Mouse (Mus musculus) cerebellum, adult (tissue): Measurements from ENCODE around the gene Fat3.

Experiments used
- ATAC-seq: cut with Nextera tagmentation; 2 replicates; pipeline ENCODE4 v1.9.2; 2017; ENCODE audit warnings: mild to moderate bottlenecking, moderate library complexity, mixed read lengths; ENCODE audit not compliant: insufficient number of reproducible peaks, low FRiP score, low TSS enrichment

Gene Fat3

DNA sequence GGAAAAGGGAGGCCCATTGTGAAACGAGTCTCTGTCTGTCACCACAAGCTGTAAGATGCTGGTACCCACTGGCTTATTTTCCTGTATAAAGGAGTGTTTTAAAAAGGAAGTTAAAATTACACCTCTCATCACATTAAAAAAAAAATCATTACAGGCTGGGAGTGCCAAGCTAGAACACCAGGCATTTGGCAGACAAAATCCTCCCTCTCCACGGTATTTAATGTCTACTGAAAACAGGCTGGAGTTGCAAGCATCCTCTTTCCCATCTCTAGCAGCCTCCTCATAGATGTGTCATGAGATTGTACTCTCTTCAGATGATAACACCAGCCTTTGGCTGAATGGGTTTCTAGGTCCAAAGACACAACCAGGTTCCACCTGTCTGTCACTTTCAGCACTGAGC, 538.2 kb downstream of the Fat3 start:
- ATAC-seq: no peak

DNA sequence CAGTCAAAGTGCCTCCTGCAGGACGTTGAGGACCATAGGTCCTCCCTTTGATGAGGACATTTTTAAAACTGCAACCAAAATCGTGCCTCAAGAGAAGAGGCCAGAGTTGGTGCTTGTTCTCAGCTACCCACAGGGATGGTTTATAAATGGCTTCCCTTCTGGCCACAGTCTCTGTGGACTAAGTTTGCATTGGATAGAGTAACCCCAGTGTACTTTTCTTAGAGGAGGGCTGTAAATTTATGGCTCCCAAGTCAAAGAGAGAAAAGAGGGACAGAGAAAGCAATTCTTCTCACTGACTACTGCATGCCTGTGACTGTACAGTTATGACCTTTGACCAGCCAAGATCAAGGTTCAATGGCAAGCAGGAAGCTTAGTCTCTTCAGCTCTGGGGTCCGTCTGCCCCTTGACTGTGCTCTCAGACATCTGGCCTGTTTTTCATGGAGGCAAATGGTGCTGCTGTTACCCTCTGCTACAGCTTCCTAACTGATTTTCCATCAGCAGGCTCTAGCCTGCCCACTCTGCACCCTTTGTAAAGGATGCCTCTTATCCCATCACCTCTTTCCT, 542.8 kb downstream of the Fat3 start:
- no peak for ATAC-seq

DNA sequence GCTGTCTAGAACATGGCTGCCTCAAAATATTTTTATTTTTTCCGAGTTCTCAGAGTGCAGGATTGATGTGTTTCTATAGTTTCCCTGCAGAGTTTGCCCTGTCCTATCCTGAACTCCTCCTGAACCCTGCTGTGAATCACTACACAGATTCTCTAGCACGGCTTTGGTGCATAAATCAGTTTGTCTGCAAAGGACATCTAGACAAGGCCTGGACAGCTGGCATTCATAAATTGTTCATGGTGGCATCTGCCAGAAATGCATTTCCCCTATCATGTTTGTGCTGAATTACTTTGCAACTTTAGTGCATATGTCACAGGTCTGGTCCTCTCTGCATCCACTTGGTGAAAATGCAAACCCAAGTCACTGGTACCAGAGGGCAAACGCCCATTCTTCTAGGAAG, 543.3 kb downstream of the Fat3 start:
- ATAC-seq: no peak

DNA sequence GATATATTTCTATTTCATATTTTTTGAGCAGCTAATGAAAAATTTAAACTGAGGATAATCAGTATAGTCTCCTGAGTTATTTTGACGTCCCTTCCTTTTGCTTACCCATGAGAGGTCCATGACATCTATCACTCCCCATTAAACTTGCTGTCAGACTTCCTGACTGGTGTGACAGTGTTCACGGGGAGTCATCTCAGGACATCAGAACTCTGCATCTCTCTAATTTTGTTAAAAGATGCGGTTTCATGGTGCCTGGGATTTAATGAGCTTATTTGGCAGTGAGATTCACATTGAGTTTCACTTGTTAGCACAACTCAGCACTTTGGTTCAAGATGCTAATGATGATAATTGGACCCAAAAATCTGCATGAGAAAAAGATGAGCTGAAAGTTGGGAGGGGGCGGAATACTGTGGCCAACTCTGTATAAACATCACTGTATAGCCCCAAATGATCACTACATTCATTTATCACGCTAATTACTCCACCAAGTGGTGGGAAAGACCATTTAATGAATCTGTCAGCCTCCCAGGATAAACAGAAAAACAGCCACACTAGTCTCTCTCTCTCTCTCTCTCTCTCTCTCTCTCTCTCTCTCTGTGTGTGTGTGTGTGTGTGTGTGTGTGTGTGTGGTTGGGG, 545.8 kb downstream of the Fat3 start:
- ATAC-seq: no peak

DNA sequence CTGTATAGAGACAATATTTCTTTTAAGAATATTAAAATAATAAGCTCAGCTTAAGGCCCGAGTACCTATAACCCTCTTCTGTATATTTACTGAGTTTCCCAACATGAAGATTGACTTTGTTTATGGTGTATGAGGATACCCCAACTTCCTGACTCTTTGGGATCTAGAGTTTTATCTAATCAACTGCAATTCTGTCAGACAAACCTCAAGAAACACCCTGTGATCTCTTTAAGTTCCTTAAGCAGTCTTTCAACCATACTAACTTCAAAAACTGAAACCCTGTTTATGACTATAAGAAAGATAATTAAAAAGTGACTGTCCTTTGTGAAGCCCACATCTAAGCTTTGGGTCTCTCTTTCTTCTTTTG, 546.8 kb downstream of the Fat3 start:
- ATAC-seq: no peak

DNA sequence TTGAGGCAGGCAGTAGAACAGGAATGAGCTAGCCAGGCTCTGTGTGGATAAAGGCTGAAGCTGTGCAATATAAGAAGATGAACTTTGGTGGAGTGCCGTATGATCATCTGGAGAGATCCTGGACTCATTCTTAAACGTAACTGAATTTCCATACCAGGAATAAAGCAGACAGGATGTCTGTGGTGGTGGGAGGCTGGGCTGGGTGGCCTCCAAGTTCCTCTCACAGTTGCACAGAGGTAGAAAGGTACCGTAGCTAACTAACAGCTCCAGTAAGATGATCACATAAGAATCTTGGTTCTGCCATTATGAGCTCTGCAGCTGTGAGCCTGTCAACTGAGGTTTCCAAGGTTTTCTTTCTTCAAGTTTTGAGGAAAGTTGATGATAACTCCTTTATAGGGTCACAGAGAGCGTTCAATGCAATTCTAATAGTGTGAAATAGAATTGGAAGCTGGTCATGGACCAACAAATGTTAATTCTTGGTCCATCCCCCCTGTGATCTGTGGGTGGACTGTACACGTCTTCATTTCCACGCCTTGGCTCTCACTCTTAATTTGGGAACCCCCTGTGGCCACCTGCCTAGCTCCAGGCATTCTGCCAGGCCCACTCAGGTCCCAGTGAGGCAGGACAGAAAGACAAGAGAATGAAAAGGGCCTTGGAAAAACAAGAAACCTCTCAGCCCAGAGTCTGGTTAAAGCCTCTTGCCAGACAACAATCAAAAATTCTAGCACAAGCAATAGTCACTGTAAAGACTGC, 547.3 kb downstream of the Fat3 start:
- ATAC-seq: no peak

DNA sequence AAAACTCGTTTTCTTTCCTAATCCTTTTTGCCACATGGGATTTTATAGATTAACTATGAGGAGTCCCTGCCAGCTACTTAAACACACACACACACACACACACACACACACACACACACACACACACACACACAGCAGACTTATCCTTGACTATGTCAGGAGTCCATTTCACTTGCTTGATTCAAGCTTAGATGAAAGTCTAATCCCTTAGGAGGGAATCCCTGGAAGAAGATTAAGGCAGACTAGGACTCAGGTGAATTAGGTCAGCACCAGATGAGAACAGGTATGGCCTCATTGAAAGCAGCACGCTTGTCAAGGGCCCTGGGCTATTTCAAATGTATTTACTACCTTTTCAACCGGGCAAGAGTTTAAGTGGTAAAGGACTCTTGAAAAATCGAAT, 553.0 kb downstream of the Fat3 start:
- ATAC-seq: no peak

DNA sequence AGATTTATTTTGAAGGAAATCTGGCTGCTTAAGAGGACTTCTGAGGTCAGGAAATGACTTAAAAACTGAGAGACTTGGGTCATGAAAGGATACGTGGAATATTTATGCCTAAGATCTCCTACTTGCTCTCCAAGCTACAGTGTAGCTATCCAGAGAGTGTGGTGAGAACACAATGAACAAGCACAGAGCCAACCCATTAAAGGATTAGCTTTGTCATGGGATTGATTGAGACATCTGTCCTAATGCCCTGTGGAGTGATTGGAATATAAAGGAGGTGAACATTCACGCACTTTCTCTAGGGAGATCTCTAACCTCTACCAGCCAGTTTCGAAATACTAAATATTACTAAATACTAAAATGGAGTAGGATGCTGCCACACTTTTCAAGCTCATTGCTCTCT, 556.9 kb downstream of the Fat3 start:
- no peak for ATAC-seq

DNA sequence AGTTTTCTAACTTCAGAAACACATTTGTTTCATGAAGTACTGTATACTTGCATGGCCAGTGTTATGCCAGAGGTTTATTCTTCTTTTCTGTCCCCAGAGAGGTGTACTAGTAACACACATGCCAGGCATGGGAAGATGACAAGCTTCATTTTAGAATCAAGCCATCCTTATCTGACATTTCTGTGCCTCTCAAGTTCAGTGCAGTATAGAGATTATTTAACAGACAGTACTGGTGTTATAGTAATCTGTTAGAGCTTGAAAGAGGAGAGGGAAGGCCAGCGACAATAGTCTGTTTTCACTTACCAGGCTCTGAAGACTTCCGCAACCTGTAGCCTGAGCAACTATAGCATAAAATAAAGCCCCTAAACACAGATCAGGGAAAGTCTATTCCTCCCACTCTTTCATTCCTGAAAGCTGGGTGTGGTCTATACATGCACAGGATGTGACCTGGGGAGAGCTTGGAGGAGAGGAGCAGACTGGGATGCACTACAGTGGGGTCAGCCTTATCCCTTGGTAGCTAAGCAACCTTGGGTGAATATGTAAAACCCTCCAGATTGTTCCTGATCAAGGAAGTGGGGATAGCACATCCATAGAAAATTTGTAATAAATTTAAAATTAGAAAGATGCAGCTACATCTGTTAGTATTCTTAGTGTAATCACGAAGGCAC, 557.5 kb downstream of the Fat3 start:
- no peak for ATAC-seq

DNA sequence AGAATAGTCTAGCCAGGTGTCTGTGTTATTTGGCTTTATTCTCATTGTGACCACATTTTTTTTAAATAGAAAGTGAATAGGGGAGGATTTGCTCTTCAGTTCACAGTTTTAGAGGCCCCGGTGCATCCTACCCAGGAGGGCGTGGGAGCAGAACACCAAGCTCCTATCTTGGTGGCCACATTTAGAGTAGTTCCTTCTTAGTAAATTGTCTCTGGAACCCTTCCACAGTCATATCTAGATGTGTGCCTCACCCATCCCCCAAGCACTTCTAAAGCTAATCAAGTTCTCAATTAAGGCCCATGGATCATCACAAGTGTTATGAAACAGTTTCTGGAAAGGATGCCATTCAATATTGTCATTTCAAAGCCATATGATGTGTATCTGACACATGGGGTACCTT, 559.3 kb downstream of the Fat3 start:
- ATAC-seq: no peak

DNA sequence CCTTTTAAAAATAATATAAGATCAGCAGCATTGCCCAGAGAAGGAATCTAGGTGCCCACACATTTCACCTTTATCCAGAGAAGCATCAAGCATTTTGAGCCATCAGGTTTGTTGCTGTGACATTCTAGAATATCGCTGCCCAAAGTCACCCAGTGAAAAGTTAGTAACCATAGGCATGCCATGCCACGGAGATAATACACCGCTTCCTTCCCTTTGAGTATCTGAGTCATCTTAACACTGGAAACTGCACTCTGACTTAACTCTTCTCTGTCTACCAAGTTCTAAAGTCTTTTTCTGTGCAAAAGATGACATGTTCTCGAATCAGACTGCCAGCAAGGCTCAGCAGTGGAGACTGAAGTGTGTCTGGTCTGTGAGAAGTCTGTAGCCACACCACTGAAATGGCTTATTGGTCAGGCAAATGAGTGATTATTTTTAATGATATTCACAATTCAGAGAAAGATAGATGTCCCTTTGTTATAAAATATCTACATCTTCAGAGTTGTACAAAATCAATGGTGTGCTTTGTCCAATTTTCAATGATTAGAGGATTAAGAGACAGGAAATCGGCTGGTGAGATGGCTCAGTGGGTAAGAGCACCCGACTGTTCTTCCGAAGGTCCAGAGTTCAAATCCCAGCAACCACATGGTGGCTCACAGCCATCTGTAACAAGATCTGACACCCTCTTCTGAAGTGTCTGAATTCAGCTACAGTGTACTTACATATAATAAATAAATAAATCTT, 560.0 kb downstream of the Fat3 start:
- no peak for ATAC-seq

DNA sequence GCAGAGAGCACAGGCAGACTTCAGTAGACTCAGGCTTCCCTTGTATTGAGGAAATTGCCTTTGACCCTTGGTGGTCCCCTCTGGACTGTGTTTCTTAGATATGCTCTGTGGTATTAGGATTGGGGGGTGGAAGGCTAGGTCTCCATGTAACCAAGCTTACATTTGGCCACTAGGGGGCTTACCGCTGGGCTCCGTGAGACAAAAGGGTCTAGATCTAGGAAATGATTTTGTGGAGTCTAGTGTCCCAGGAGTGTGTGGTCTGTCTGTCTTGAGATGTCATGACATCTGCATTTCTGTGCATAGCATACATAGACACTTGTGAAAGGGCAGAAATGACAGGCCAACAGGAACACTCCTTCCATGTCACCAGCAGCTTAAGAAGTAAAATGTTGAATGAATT, 561.5 kb downstream of the Fat3 start:
- no peak for ATAC-seq

DNA sequence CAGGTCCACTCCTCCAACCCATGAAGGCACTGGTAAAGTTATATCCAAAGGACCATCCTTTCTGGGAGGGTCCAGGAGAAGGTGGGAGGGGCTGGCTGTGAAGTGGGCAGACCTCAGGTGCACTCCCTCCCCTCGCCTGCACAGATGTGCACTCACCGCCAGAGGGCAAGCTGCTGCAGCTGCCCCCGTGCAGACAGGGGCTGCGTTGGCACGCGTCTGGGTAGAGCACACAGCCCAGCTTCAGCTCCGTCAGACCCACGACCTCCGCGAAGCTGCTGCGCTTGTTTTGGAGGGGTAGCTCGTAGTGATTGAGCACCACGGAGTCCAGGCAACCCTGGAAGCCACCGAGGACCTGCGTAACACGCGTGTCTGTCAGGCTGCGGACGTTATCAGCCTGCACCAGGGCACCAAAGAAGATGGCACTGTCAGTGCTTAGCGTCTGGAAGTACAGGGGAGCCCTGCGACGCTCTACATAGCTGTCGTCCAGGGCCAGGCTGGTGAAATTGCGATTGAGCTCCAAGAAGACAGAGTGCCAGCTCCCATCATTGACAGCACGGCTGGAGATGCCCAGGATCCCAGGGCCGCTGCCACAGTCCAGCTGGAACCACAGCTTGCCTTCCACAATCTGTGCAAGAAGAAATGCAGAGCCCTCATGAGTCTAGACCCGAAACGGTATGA, 563.1 kb downstream of the Fat3 start:
- no peak for ATAC-seq

DNA sequence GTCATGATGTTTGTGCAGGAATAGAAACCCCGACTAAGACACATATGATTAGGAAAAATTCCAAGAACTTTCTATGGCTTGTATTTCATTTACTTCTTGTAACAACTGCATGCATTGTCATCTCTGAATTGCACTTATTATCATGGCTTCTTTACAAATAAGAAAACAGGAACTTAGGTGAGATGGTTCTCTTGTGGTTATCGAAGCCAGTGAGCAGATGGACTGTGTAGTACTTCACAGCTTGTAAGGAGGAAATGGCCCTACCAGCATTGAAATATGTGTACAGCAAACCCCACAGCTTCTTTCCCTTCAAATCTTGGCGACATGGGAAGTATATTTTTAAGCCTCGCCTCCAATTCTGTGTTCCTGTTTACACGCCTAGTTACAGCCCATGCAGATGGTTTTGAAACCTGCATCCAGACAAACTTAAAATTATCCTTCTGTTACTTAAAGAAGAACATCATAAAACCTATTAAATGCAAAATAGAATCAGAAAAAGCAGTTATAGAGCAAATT, 570.1 kb downstream of the Fat3 start:
- ATAC-seq: no peak

DNA sequence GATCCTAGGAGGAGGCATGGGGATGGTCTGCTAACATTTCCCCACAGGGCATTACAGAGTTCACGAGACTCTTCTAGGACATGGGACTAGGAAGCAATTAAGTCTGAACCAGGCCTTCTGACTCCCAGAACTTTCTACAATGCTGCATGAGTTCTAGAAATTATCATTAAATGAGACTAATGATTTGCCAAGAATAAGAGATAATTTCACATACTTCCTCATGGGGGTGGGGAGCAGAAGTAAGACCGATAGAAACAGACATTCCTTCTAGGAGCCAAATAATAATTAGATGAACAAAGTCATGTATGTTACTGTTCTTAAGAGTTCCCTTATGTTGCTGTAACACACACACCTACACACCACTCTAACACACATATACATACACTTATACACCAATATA, 572.8 kb downstream of the Fat3 start:
- no peak for ATAC-seq

DNA sequence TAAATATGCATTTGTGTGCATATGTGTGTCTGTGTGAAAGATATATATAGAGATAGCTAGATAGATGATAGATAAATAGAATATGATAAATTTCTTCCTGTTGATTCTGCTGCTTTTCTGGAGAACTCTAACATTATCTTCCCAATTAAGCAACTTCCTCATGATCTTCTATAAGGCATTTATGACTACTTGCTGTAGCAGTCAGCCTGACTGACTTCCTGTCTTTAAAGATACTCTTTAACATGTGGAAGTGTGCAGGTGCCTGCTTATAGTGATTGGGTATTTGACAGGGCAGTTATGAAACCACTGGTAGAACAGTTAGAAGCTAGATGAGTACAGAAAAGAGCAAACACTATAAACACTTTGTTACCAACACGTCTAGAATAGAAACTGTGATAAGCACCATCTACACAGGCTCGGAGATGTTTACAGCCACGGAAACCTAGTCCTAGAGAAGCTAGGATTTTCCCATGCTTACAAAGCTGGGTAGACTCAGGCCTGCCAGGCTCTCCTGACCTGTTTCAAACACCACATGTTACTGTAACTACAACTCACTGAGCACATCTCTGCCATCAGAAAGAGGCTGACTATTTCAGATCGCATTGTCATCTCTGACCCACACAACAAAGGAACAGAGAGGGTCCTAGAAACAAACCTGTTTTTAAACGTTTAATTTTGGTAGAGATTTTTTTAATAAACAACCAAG, 573.6 kb downstream of the Fat3 start:
- no peak for ATAC-seq

DNA sequence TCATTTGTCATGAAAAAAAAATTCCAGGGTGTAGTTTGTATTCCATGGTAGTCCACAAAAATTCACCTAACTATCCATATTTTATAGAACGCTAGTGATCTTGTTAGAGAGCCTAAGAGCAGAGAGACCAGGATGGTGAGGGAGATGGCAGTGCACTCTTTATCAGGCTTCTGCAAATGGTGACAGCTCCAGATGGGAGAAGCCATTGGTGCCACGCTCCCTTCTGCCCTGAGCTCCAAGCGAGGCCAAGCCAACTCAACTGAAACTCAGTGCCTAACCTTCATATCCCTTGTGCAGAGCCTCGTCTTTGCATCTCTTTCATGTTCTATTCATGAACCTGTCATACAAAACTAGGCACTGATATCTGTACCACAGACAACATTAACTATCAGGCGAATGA, 575.8 kb downstream of the Fat3 start:
- ATAC-seq: no peak

DNA sequence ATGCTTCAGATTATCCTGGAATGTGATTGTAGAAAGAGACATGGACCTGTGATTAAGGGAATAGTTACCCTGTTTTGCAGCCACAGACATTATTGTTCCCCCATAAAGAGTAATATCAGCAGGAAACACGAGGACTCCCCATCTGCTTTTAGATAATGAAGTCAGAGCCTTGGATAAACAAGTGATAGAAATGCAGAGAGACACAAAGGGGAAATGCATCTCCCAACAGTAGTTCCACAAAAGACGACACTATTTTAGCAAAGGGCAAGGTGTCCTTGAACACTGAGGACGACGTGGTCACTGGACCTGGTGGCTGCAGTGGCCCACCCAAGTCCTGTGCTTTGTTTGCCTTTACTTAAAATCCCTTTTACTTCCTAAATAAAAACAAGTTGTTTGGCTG, 580.8 kb downstream of the Fat3 start:
- no peak for ATAC-seq

DNA sequence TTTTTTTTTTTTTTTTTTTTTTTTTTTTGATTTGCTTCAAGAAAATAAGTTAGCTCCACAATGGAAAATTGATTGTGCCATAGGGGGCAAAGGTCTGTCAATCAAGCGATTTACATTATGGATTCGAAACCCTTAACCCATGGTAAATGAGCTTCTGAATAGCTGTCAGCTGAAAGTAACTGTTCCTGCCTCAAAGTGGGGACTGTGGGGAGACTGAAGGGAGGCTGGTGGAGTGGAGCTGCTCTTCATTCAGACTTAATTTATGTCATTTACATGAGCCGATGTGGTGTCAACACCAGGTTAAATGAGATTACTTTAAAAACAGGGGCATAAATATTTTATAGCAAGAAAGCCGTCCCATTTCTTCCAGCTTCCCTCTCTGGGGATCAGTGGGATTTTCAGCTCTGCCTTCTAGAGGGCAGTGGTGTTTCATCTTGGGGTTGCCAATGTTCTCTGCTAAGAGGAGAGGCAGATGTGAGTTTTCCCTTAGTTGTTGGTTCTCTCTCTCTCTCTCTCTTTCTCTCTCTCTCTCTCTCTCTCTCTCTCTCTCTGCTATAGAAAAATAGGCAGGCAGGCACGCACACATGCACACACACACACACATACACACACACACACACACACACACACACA, 581.6 kb downstream of the Fat3 start:
- no peak for ATAC-seq
